Mouse (Mus musculus) embryonic facial prominence, embryonic 13.5 days (tissue): ENCODE measurements around the gene Slc22a23. TPM values are rescaled to one million over a fixed set of nuclear protein-coding genes. Genes with fewer than 3 reads are reported as not detected.

Experiments used
- ATAC-seq: fragments of 200-750 bp; cut with Nextera tagmentation; 2 replicates; pipeline ENCODE4 v1.8.0; 2017; ENCODE audit warnings: low read depth; ENCODE audit not compliant: insufficient number of reproducible peaks, insufficient read depth, low FRiP score, low TSS enrichment
- H3K27ac ChIP-seq: fragments of 300-500 bp; sonication (generic); 2 replicates; pipeline ENCODE4 v1.5.1; 2015; ENCODE audit warnings: moderate library complexity, mild to moderate bottlenecking, inconsistent platforms
- H3K27me3 ChIP-seq: fragments of 300-500 bp; sonication (generic); 2 replicates; pipeline ENCODE4 v1.6.1; 2015; ENCODE audit warnings: mild to moderate bottlenecking, inconsistent platforms
- H3K36me3 ChIP-seq: fragments of 300-500 bp; sonication (generic); 2 replicates; pipeline ENCODE4 v1.6.1; 2015; ENCODE audit warnings: mild to moderate bottlenecking, inconsistent platforms
- H3K4me1 ChIP-seq: fragments of 300-500 bp; sonication (generic); 2 replicates; pipeline ENCODE4 v1.6.1; 2015; ENCODE audit warnings: inconsistent platforms
- H3K4me2 ChIP-seq: fragments of 300-500 bp; sonication (generic); 2 replicates; pipeline ENCODE4 v1.6.1; 2015; ENCODE audit warnings: moderate library complexity, mild to moderate bottlenecking, inconsistent platforms
- H3K4me3 ChIP-seq: fragments of 300-500 bp; sonication (generic); 2 replicates; pipeline ENCODE4 v1.5.1; 2015; ENCODE audit warnings: mild to moderate bottlenecking, inconsistent platforms
- H3K9ac ChIP-seq: fragments of 300-500 bp; sonication (generic); 2 replicates; pipeline ENCODE4 v1.6.1; 2015; ENCODE audit warnings: mild to moderate bottlenecking, inconsistent platforms
- H3K9me3 ChIP-seq: fragments of 300-500 bp; sonication (generic); 2 replicates; pipeline ENCODE4 v1.6.1; 2016; ENCODE audit warnings: inconsistent platforms
- WGBS: fragments of 180-500 bp; shearing (Covaris S2); methylation state at CpG from one replicate; pipeline ENCODE4 v1.1.7; 2015; ENCODE audit warnings: mixed read lengths; 5-methylcytosine and 5-hydroxymethylcytosine counted together
- polyA plus RNA-seq: library from polyadenylated mRNA; unstranded; fragments of >200 nt; fragmentation: Nextera tagmentation; extraction: Ambion mirVana; gene quantifications from 2 replicates; pipeline ENCODE4 v1.2.1, GENCODE M21; 2015

Slc22a23 gene
- polyA plus RNA-seq, 1 experiment from 2014 or later = 3.3 TPM

DNA sequence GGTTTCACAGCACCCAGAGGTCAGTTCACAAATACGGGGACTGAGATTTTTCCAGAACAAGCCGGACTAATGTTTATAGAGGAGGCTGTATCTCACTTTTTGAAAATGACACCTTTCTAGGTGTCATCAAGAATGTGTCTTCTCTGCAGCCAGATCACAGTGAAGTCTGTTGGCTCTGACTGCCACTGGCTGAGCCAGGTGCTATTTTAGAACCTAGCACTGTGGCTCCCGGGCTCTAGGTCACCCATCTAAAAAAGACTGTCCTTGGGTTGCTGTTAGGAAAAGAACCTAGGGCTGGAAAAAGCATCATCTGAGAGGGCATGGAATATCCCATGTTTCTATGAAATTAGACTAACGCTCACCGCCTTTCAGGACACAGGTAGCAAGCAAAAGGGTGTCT lies 10.7 kb upstream of the Slc22a23 start:
- H3K9ac ChIP-seq = no peak overlapping the region
- H3K4me2 ChIP-seq = no peak overlapping the region
- H3K4me1 ChIP-seq = no peaks in the 10 kb centered on the region
- no peaks in the 10 kb centered on the region for H3K36me3 ChIP-seq
- 98% methylated on average over 5 of the region's 5 CpGs for WGBS
- H3K9me3 ChIP-seq = no peaks in the 10 kb centered on the region
- ATAC-seq = no peak
- no peaks in the 10 kb centered on the region for H3K27me3 ChIP-seq
- H3K27ac ChIP-seq = no peak overlapping the region
- H3K4me3 ChIP-seq = no peak overlapping the region

DNA sequence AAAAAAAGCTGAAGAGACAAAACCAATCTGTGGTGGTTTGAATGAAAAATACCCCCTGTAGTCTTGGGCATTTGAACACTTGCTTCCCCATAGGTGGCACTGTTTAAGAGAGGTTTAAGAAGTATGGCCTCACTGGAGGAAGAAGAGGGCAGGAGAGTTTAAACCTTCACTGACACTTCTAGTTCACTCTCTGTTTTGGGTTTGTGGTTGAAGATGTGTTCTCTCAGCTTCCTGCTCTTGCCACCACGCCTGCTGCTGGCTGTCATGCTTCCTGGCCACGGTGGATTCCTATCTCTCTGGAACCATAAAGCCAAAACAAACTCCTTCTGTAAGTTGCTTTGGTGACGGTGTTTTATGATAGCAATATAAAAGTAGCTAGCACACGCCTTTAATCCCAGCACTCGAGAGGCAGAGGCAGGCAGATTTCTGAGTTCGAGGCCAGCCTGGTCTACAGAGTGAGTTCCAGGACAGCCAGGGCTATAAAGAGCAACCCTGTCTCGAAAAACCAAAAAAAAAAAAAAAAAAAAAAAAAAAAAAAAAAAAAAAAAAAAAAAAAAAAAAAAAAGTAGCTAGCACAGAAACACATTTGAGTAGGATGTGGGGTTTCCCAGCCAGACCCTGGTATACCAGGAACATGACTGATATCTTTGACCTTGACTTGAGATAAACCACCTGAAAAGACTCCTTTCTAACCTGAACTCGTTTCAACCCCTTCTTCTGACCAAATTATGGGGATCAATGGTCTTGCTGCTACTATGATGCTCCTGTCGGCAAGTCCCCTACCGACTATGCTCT lies 10.0 kb upstream of the Slc22a23 start:
- no peaks in the 10 kb centered on the region for H3K36me3 ChIP-seq
- no peaks in the 10 kb centered on the region for H3K4me1 ChIP-seq
- no peak overlapping the region for H3K4me2 ChIP-seq
- 86% methylated on average over 10 of the region's 10 CpGs for WGBS
- no peak overlapping the region for H3K9ac ChIP-seq
- H3K4me3 ChIP-seq = no peak overlapping the region
- no peaks in the 10 kb centered on the region for H3K9me3 ChIP-seq
- no peaks in the 10 kb centered on the region for H3K27me3 ChIP-seq
- no peak overlapping the region for H3K27ac ChIP-seq
- no peak for ATAC-seq

DNA sequence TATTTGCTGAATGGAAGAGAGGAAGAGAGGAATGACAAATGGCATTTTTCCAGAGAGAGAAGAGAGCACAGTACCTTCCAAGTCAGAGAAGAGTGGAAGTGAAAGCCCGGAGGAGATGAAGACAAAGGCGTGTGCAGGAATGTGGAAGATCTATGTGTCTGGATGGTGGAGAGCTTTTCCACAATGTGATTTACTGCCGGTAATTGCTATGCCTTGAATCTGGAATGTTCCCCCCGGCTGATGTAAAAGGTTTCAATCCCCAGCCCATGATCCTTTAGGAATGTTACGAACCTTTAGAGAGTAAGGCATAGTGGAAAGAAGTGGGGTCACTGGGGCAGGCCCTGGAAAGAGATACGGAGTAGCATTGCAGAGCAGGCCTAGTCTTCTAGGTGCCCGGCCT lies 8.3 kb upstream of the Slc22a23 start:
- H3K27me3 ChIP-seq = no peaks in the 10 kb centered on the region
- H3K4me1 ChIP-seq = no peaks in the 10 kb centered on the region
- H3K27ac ChIP-seq = no peak overlapping the region
- 72% methylated on average over 7 of the region's 7 CpGs for WGBS
- H3K9ac ChIP-seq = no peak overlapping the region
- ATAC-seq = no peak
- no peak overlapping the region for H3K4me2 ChIP-seq
- no peak overlapping the region for H3K4me3 ChIP-seq
- no peaks in the 10 kb centered on the region for H3K36me3 ChIP-seq
- H3K9me3 ChIP-seq = no peaks in the 10 kb centered on the region

GRCm38 (mm10) chr13:34351437-34351836 lies 6.5 kb upstream of the Slc22a23 start:
- Histone ChIP-seq H3K4me3 (no peak overlapping the region), H3K27ac (no peak overlapping the region), H3K4me1 (0 out of 2 replicates have a peak, but pooled peaks cover 4% of the 10 kb centered on the region), H3K9ac (no peak overlapping the region), H3K27me3 (peaks cover 2% of the 10 kb centered on the region; the same call in 1 of the 2 replicates), H3K9me3 (no peaks in the 10 kb centered on the region), H3K36me3 (no peaks in the 10 kb centered on the region), H3K4me2 (no peak overlapping the region)
- ATAC-seq = no peak

DNA sequence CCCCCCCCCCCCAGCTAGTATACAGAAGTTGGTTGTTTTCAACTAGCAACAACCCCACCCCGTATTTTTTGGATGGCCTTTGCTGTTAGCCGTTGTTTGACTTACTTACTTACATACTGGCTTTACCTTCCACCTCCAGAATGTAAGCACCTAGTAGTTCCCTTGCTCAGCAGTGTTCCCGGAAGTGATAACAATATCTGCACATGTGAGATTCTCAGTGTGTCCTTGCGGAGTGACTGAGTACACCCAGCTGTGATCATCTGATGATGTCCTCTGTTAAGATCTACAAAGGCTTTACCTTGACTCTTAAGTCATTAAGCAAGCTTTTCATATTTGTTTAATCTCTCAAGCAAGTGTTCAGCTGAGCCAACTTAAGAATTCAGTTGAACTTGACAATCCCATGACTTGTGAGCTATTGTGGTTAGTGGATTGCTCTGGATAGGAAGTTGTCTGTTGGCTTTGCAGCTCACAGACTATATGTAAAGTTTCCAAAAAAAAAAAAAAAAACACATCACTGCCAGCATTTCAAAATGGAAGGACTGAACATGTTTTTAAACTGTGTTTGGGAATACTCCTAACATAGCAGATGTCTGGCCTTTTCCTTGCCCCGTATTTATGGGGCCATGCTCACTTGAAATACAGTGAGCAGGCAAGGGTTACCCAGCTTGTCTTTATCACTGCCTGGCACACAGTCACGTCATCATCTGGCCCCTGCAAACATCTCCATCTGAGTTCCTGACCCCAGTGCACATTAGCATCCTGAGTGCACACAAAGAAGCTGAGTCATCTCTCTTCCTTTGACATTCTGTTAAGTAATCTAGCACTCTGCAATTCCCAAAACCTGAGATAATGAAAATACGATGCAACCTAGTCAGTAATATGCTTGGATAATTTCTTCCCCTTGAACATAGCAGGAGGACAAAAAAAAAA lies 3.2 kb upstream of the Slc22a23 start:
- peaks cover 26% of the 10 kb centered on the region for H3K27me3 ChIP-seq
- 61% methylated on average over 7 of the region's 7 CpGs for WGBS
- H3K36me3 ChIP-seq = no peaks in the 10 kb centered on the region
- H3K4me3 ChIP-seq = no peak overlapping the region
- no peak for ATAC-seq
- no peaks in the 10 kb centered on the region for H3K9me3 ChIP-seq
- no peak overlapping the region for H3K4me2 ChIP-seq
- peaks cover 22% of the 10 kb centered on the region for H3K4me1 ChIP-seq
- H3K27ac ChIP-seq = no peak overlapping the region
- no peak overlapping the region for H3K9ac ChIP-seq

GRCm38 (mm10) chr13:34346748-34347147 lies 1.8 kb upstream of the Slc22a23 start:
- Histone ChIP-seq H3K4me1 (peaks cover 24% of the 10 kb centered on the region), H3K4me2 (no peak overlapping the region), H3K9ac (no peak overlapping the region), H3K36me3 (no peaks in the 10 kb centered on the region), H3K9me3 (no peaks in the 10 kb centered on the region), H3K27me3 (peaks cover 39% of the 10 kb centered on the region), H3K27ac (no peak overlapping the region), H3K4me3 (no peak overlapping the region)
- no peak for ATAC-seq
- WGBS = 51% methylated on average over 4 of the region's 4 CpGs

GRCm38 (mm10) chr13:34346238-34346637 lies 1.3 kb upstream of the Slc22a23 start:
- no peak overlapping the region for H3K9ac ChIP-seq
- no peak overlapping the region for H3K4me3 ChIP-seq
- no peak for ATAC-seq
- WGBS = 46% methylated on average over 7 of the region's 7 CpGs
- H3K9me3 ChIP-seq = no peaks in the 10 kb centered on the region
- H3K4me1 ChIP-seq = peaks cover 24% of the 10 kb centered on the region
- peaks cover 43% of the 10 kb centered on the region for H3K27me3 ChIP-seq
- no peak overlapping the region for H3K27ac ChIP-seq
- H3K4me2 ChIP-seq = peak overlapping the region; percentile 99; the same call in 1 of the 2 replicates
- H3K36me3 ChIP-seq = no peaks in the 10 kb centered on the region

GRCm38 (mm10) chr13:34344376-34345127 lies 430 bp downstream of the Slc22a23 start:
- peak; percentile 77 for ATAC-seq
- WGBS = under 1% methylated on average over 77 of the region's 101 CpGs
- Histone ChIP-seq H3K27me3 (peaks cover 46% of the 10 kb centered on the region), H3K4me1 (peaks cover 24% of the 10 kb centered on the region), H3K9me3 (no peaks in the 10 kb centered on the region), H3K27ac (no peak overlapping the region; the same call in 1 of the 2 replicates), H3K4me2 (peak overlapping the region; percentile 99), H3K9ac (peak overlapping the region; percentile 81), H3K36me3 (no peaks in the 10 kb centered on the region), H3K4me3 (peak overlapping the region; percentile 71)

GRCm38 (mm10) chr13:34343719-34344375 lies 1.1 kb downstream of the Slc22a23 start:
- ATAC-seq = no peak
- Histone ChIP-seq H3K27me3 (peaks cover 46% of the 10 kb centered on the region), H3K9me3 (no peaks in the 10 kb centered on the region), H3K36me3 (no peaks in the 10 kb centered on the region), H3K9ac (peak overlapping the region; percentile 81), H3K4me1 (peaks cover 24% of the 10 kb centered on the region), H3K27ac (no peak overlapping the region), H3K4me2 (peak overlapping the region; percentile 99), H3K4me3 (peak overlapping the region; percentile 71)
- 2% methylated on average over 31 of the region's 31 CpGs for WGBS

- WGBS = 68% methylated on average over 6 of the region's 6 CpGs
- Histone ChIP-seq H3K27me3 (peaks cover 46% of the 10 kb centered on the region), H3K27ac (no peak overlapping the region), H3K4me3 (peak overlapping the region; percentile 14), H3K36me3 (no peaks in the 10 kb centered on the region), H3K4me1 (peaks cover 24% of the 10 kb centered on the region), H3K9ac (no peak overlapping the region), H3K9me3 (no peaks in the 10 kb centered on the region), H3K4me2 (peak overlapping the region; percentile 99)
- no peak for ATAC-seq
Measured at GRCm38 (mm10) chr13:34342286-34342890, 2.6 kb downstream of the Slc22a23 start.
